Mouse (Mus musculus) gonadal fat pad, adult 2 months (tissue): ENCODE measurements around the gene Zfp618. TPM values are rescaled to one million over a fixed set of nuclear protein-coding genes. Genes with fewer than 3 reads are reported as not detected.

ENCODE experiments used
- DNase-seq: peaks from one replicate; pipeline ENCODE4 v3.0.0-alpha.2; 2012; ENCODE audit warnings: low read depth
- polyA plus RNA-seq: library from polyadenylated mRNA; depleted of rRNA; stranded (reverse); fragments of >200 nt; gene quantifications from 2 replicates; pipeline ENCODE4 v1.2.3, GENCODE M21; 2012

Gene Zfp618
- polyA plus RNA-seq, 1 experiment = 4.7 TPM

GRCm38 (mm10) chr4:63067822-63068221 lies 102.4 kb downstream of the Zfp618 start:
- no peak for DNase-seq

GRCm38 (mm10) chr4:63068499-63069175 lies 103.3 kb downstream of the Zfp618 start:
- DNase-seq = no peak

GRCm38 (mm10) chr4:63071413-63072260 lies 106.3 kb downstream of the Zfp618 start:
- DNase-seq = no peak

- no peak for DNase-seq
Observed at GRCm38 (mm10) chr4:63073139-63073538, 107.8 kb downstream of the Zfp618 start.

GRCm38 (mm10) chr4:63079159-63079558 lies 113.8 kb downstream of the Zfp618 start:
- DNase-seq = no peak

GRCm38 (mm10) chr4:63084473-63084889 lies 119.1 kb downstream of the Zfp618 start:
- DNase-seq = no peak

GRCm38 (mm10) chr4:63089484-63089883 lies 124.1 kb downstream of the Zfp618 start:
- DNase-seq = no peak

- no peak for DNase-seq
Observed at GRCm38 (mm10) chr4:63091151-63091550, 125.8 kb downstream of the Zfp618 start.

- DNase-seq = no peak
Observed at GRCm38 (mm10) chr4:63097603-63098002, 132.2 kb downstream of the Zfp618 start.

GRCm38 (mm10) chr4:63100478-63100877 lies 135.1 kb downstream of the Zfp618 start:
- DNase-seq = no peak

GRCm38 (mm10) chr4:63102025-63102424 lies 136.7 kb downstream of the Zfp618 start:
- no peak for DNase-seq

- no peak for DNase-seq
Observed at GRCm38 (mm10) chr4:63105651-63106050, 140.3 kb downstream of the Zfp618 start.

GRCm38 (mm10) chr4:63118639-63119437 lies 153.5 kb downstream of the Zfp618 start:
- peak; percentile 3 for DNase-seq

GRCm38 (mm10) chr4:63124861-63125466 lies 159.6 kb downstream of the Zfp618 start:
- DNase-seq = no peak

GRCm38 (mm10) chr4:63129891-63130624 lies 164.7 kb downstream of the Zfp618 start:
- no peak for DNase-seq

GRCm38 (mm10) chr4:63147268-63147667 lies 181.9 kb downstream of the Zfp618 start:
- no peak for DNase-seq

GRCm38 (mm10) chr4:63151127-63151526 lies 185.8 kb downstream of the Zfp618 start:
- DNase-seq = no peak

GRCm38 (mm10) chr4:63154028-63154427 lies 188.7 kb downstream of the Zfp618 start:
- DNase-seq = no peak

GRCm38 (mm10) chr4:63154699-63155098 lies 189.3 kb downstream of the Zfp618 start, which contains the start of gene Ambp:
Gene Ambp, minus strand, starts transcription at chr4:63154799.
- DNase-seq = no peak

- no peak for DNase-seq
Observed at GRCm38 (mm10) chr4:63155596-63155995, 190.2 kb downstream of the Zfp618 start.
